Mouse (Mus musculus): ENCODE results near the gene Gpr156. TPM values are rescaled to one million over a fixed set of nuclear protein-coding genes. Genes with fewer than 3 reads are reported as not detected.

Gpr156 gene
- polyA plus RNA-seq, 1 experiment from 2014 or later: 0.04 TPM

GRCm38 (mm10) chr16:38000178-38000577, 83.9 kb downstream of the Gpr156 start:
- no peak for DNase-seq (ENCODE audit: low read depth, low spot score)
- no peak for ATAC-seq
- POLR2A ChIA-PET: no interaction called here
- in situ Hi-C loops (cut with MboI; ENCODE audit: low pct_unique_long_range_greater_than_20kb): no loop called here
- H3K27me3 ChIP-seq: no peaks in the 10 kb centered on the region
- no peak for TF ChIP-seq CTCF (IDR thresholded peaks at IDR 0.05)
- CTCF ChIA-PET: no interaction called here

GRCm38 (mm10) chr16:38001766-38002165, 85.5 kb downstream of the Gpr156 start:
- no peak for DNase-seq (ENCODE audit: low read depth, low spot score)
- in situ Hi-C loops (cut with MboI; ENCODE audit: low pct_unique_long_range_greater_than_20kb): no loop called here
- no peak for ATAC-seq
- POLR2A ChIA-PET: no interaction called here
- TF ChIP-seq CTCF (IDR thresholded peaks at IDR 0.05): no peak
- no peaks in the 10 kb centered on the region for H3K27me3 ChIP-seq
- CTCF ChIA-PET: no interaction called here

GRCm38 (mm10) chr16:38002485-38002884, 86.2 kb downstream of the Gpr156 start:
- ChIA-PET CTCF (no interaction called here), POLR2A (no interaction called here)
- TF ChIP-seq CTCF (IDR thresholded peaks at IDR 0.05): no peak
- DNase-seq (ENCODE audit: low read depth, low spot score) (no peak), ATAC-seq (no peak)
- in situ Hi-C loops (cut with MboI; ENCODE audit: low pct_unique_long_range_greater_than_20kb): no loop called here
- no peaks in the 10 kb centered on the region for H3K27me3 ChIP-seq

- ChIA-PET CTCF (interaction anchor here (1.6 kb wide), 1 partner anchor 10 kb away, joined by 6 read pairs; no protein-coding TSS in a partner anchor), POLR2A (no interaction called here)
- no peaks in the 10 kb centered on the region for H3K27me3 ChIP-seq
- no peak for DNase-seq (ENCODE audit: low read depth, low spot score)
- no peak for ATAC-seq
- no peak for TF ChIP-seq CTCF (IDR thresholded peaks at IDR 0.05)
- in situ Hi-C loops (cut with MboI; ENCODE audit: low pct_unique_long_range_greater_than_20kb): no loop called here
These were observed 88.3 kb downstream of the Gpr156 start for GRCm38 (mm10) chr16:38004486-38005020.

- POLR2A ChIA-PET: interaction anchor here (1.2 kb wide), 1 partner anchor 9 kb away, joined by 3 read pairs; no protein-coding TSS in a partner anchor
These were observed 89.2 kb downstream of the Gpr156 start for GRCm38 (mm10) chr16:38005471-38005870.

GRCm38 (mm10) chr16:38008371-38008770, 92.1 kb downstream of the Gpr156 start:
- DNase-seq (ENCODE audit: low read depth, low spot score) (no peak), ATAC-seq (peak; percentile 40)
- POLR2A ChIA-PET: no interaction called here
- no peak for TF ChIP-seq CTCF (IDR thresholded peaks at IDR 0.05)
- in situ Hi-C loops (cut with MboI; ENCODE audit: low pct_unique_long_range_greater_than_20kb): no loop called here
- CTCF ChIA-PET: interaction anchor here (1.0 kb wide), 1 partner anchor 10 kb away, joined by 3 read pairs; no protein-coding TSS in a partner anchor
- H3K27me3 ChIP-seq: no peaks in the 10 kb centered on the region

More at GRCm38 (mm10) chr16:38005471-38005870, 89.2 kb downstream of the Gpr156 start:
- H3K27me3 ChIP-seq: no peaks in the 10 kb centered on the region
- CTCF ChIA-PET: interaction anchor here (1.6 kb wide), 1 partner anchor 11 kb away, joined by 6 read pairs; no protein-coding TSS in a partner anchor
- DNase-seq (ENCODE audit: low read depth, low spot score) (no peak), ATAC-seq (no peak)
- no peak for TF ChIP-seq CTCF (IDR thresholded peaks at IDR 0.05)
- in situ Hi-C loops (cut with MboI; ENCODE audit: low pct_unique_long_range_greater_than_20kb): no loop called here

- no peak for ATAC-seq
- in situ Hi-C loops (cut with MboI; ENCODE audit: low pct_unique_long_range_greater_than_20kb): no loop called here
- POLR2A ChIA-PET: no interaction called here
- no peaks in the 10 kb centered on the region for H3K27me3 ChIP-seq
- DNase-seq (ENCODE audit: low read depth, low spot score): no peak
- CTCF ChIA-PET: no interaction called here
- no peak for TF ChIP-seq CTCF (IDR thresholded peaks at IDR 0.05)
These were observed 92.9 kb downstream of the Gpr156 start for GRCm38 (mm10) chr16:38009041-38009825.

GRCm38 (mm10) chr16:38011486-38011885, 95.2 kb downstream of the Gpr156 start:
- in situ Hi-C loops (cut with MboI; ENCODE audit: low pct_unique_long_range_greater_than_20kb): no loop called here
- POLR2A ChIA-PET: no interaction called here
- TF ChIP-seq CTCF (IDR thresholded peaks at IDR 0.05): no peak
- no peak for DNase-seq (ENCODE audit: low read depth, low spot score)
- H3K27me3 ChIP-seq: no peaks in the 10 kb centered on the region
- CTCF ChIA-PET: no interaction called here
- ATAC-seq: no peak

- POLR2A ChIA-PET: interaction anchor here (0.6 to 0.7 kb wide), 2 partner anchors 27 to 77 kb away, joined by 3 read pairs; partner anchors contain the start of gene Gsk3b
- in situ Hi-C loops (cut with MboI; ENCODE audit: low pct_unique_long_range_greater_than_20kb): no loop called here
- ATAC-seq: peak; percentile 68
These were observed 96.1 kb downstream of the Gpr156 start for GRCm38 (mm10) chr16:38012382-38012781.

GRCm38 (mm10) chr16:38012891-38013290, 96.6 kb downstream of the Gpr156 start:
- CTCF ChIA-PET: interaction anchor here (1.1 to 1.8 kb wide), 3 partner anchors 9 to 76 kb away, joined by 3 to 4 read pairs (median 4); partner anchors contain the start of gene Gsk3b
- no peak for DNase-seq (ENCODE audit: low read depth, low spot score)
- no peak for ATAC-seq
- in situ Hi-C loops (cut with MboI; ENCODE audit: low pct_unique_long_range_greater_than_20kb): no loop called here
- no peaks in the 10 kb centered on the region for H3K27me3 ChIP-seq
- POLR2A ChIA-PET: interaction anchor here (0.6 to 0.7 kb wide), 2 partner anchors 28 to 76 kb away, joined by 3 read pairs; partner anchors contain the start of gene Gsk3b
- no peak for TF ChIP-seq CTCF (IDR thresholded peaks at IDR 0.05)

More at GRCm38 (mm10) chr16:38012382-38012781, 96.1 kb downstream of the Gpr156 start:
- no peaks in the 10 kb centered on the region for H3K27me3 ChIP-seq
- TF ChIP-seq CTCF (IDR thresholded peaks at IDR 0.05): no peak
- CTCF ChIA-PET: interaction anchor here (1.1 to 1.8 kb wide), 2 partner anchors 9 to 16 kb away, joined by 4 read pairs; no protein-coding TSS in a partner anchor
- DNase-seq (ENCODE audit: low read depth, low spot score): no peak

GRCm38 (mm10) chr16:38014951-38015350, 98.7 kb downstream of the Gpr156 start:
- ChIA-PET CTCF (no interaction called here), POLR2A (no interaction called here)
- H3K27me3 ChIP-seq: no peaks in the 10 kb centered on the region
- in situ Hi-C loops (cut with MboI; ENCODE audit: low pct_unique_long_range_greater_than_20kb): no loop called here
- ATAC-seq (no peak), DNase-seq (ENCODE audit: low read depth, low spot score) (no peak)
- TF ChIP-seq CTCF (IDR thresholded peaks at IDR 0.05): no peak
